Mouse (Mus musculus): ENCODE results near the gene Prlh.

Prlh gene

DNA sequence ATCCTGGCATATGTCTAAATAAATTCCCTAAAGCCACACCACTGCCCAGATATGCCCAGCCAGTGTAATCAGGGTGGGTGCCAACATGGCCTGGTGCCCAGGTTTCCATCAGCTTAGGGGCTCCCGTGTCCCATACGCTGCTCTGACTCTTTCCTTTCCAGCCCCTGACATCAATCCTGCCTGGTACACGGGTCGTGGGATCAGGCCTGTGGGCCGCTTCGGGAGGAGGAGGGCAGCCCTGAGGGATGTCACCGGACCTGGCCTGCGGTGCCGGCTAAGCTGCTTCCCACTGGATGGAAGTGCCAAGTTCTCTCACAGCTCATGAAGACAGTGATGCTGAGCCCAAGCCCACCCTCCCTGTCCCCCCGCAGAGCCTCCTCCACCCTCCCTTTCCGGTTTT lies 780 bp downstream of the Prlh start:
- no peak for DNase-seq (ENCODE audit: low read depth)

DNA sequence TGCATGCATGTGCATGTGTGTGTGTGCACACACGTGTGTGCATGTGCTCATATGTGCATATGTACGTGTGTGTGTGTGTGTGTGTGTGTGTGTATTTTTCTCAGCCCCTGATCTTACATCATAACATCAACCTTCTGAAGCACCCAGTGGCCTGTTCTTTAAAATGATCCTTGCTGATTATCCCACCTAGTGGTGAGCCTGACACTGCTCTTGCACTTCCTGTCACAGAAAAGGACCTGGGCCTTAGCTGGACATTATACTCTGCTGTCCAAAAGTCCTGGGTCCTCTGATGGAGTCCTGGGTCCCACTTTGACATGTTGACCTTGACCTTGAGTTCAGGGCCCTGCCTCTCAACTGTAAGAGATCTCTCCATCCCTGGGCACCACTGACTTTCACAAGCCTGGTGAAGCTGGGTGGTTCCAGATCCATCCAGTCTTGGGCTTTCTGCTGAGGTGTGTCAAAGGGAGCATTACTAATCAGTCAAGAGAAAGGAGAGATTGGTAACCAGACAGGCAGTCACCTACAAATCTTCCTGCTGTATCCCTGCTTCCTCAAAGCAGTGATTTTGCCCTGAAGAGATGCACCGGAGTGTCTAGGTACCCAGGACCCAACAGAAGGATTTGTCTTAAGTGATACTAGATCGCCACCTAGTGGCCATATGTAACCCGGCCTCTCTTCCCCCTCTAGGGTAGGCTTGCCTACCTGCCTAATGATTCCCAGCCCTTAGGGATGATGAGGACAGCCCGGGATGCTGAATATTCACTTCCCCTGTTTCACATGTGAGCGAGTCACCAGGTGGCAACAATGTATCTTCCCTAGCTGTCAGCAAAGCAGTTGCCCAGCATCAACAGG lies 3.6 kb downstream of the Prlh start:
- peak; percentile 71 for DNase-seq (ENCODE audit: low read depth)

DNA sequence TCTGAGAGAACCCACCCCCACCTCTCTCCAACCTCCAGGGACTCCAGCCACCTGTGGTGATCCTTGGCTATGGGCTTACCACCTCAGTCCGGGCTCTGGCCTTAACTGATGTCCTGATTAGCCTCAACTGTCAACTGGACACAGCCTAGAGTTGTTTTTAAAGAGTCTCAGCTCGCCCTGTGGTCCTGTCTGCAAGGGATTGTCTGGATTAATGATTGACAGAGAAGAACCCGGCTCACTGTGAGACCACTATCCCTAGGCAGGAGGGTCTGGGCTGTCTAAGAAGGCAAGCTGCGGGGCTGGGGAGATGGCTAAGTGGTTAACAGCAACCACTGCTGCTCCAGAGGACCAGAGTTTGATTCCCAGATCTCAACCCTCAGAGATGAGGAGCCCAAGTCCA lies 9.6 kb downstream of the Prlh start:
- no peak for DNase-seq (ENCODE audit: low read depth)

DNA sequence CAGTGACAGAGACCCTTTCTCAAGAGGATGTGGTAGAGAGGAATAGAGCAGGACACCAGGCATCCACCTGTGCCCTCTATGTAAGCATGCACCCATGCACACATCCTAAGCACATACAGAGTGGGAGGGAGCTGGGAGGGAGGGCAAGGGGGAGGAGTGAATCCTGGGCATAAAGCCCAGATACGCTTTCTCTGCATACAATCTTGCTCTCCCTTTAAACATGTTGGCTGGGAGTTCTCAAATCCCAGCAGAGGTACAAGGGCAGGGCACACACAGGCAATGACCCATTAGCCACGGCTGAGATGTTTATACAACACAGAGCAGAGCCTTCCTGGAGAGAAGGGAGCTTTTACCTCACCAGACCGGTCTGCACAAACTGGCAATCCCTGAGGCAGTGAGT lies 10.1 kb downstream of the Prlh start:
- DNase-seq (ENCODE audit: low read depth): no peak

DNA sequence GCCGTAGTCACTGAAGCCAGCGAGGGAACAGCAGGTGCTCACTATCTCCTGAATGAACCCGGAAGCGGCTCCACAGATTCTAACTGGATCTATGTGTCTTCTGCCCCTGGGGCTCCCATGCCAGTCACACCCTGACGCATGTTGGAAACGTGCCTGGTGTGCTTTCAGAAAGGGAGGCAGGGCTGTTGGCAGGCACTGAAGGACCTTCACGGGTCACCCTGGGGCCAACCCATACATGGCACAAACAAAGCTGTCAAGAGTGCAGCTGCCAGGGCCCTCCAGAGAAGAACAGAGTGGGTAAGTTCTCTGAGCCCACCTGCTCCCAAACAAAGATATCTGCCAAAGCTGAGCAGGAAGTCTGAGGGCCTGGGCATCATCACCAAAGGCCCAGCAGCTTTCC lies 14.7 kb downstream of the Prlh start:
- DNase-seq (ENCODE audit: low read depth): no peak

DNA sequence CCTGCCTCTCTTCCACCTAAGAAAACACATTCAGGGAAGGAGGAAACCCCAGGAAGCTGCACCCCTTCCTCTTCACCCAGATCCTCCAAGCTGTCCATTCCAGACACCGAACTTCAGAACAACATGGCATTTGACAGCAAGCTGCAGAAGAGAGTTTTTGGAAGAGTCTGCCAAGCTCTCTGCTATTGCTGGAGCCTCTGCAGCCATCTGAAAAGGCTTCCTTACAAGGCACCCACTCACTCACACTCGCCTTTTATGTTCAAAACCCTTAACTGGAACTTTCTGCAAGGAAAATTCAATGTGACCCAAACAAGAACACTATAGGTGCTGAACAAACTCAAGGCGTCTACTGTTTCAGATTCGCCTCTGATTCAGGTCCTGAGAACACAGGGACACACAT lies 15.7 kb downstream of the Prlh start:
- DNase-seq (ENCODE audit: low read depth): no peak

DNA sequence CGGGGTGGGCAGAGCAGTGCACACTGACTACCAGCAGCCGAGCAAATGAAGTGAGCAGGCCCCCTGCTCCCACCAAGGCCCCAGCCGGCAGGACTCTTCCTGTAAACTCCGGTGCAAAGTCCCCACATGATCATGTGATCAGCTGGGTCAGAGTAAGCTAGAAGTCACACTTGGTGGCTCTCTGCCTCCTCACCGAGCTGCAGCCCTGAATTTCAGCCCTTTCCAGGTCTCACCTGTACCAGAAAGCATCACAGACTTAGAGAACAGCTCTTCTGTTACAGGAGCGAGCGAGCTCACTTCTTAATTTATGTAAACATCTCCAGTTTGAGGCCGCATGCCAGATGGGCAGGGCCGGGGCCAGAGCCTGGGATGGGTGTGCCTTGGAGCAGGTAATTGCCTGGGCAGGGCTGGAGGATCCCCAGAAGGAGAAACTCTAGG lies 16.5 kb downstream of the Prlh start, which contains the start of gene Rab17:
Gene Rab17 (minus strand): TSS at position 315 of the 438 bp plus-strand sequence.
- no peak for DNase-seq (ENCODE audit: low read depth)

DNA sequence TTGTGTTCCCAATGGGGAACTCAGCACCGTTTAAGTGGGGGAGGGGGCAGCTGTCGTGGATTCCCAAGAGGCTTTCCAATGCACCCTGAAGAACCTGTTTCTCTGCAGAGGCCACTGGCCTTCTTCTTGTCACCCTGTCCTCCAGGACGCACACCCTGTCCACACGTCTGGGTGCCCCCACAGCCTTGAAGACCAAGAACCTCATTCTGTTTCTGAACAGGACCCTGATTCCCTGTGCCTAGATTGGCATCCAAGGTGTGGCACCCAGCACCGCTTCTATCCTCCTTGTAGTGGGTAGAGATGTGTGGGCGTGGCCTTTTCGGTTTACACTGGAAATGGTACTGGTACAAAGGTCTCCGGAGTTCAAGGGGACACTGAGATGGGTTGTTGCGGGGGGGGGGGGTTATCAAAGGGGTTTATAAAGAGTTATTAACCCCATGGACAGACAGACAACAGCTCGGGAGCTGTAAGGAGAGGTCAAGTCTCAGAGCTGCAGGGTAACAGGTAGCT lies 17.0 kb downstream of the Prlh start:
- no peak for DNase-seq (ENCODE audit: low read depth)

DNA sequence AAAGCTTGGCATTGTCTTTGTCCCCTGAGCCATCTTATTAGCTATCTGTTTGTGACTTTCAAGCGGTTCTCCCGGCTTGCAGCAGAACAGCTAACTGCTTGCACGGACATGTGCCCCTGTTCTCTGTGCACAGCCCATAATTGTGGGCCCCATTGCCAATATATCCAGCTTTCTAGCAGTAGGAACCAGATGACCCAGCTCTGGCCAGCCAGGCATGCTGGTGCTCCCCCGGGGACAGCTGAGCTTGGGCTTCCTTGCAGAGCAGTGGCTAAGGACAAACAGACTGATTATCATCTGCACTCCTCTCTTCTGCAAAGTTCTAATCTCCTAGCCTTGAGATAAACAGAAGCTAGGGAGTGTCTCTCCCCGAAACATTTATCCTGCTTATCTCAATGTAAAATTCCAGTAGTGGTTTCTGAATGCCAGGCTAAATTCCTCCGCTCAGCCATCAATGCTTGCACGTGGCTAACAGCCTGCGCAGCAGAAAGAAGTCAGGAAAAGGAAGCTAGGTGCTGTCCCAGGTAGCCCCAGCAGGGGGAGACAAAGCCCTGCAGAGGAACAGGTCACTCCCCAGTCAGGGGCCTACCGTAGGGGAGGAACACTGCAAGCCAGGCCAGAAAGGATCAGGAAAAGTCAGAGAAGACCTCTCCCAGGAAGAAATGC lies 20.1 kb downstream of the Prlh start:
- DNase-seq (ENCODE audit: low read depth): peak; percentile 81

DNA sequence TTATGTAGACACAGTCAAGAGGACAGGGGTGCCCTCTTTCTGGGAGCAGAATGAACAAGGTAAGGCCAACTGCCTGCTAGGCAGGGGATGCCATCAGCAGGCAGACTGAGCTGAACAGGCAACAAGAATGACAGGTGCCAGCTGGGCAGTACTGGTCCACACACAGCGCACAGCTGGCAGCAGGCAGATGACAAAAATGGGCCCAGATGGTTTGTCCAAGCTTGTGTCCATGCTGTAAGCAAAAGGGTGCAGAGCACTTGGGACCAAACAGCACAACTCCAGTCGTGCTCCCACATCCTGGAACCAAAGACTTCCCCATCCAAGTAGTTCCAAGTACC lies 20.6 kb downstream of the Prlh start:
- no peak for DNase-seq (ENCODE audit: low read depth)

DNA sequence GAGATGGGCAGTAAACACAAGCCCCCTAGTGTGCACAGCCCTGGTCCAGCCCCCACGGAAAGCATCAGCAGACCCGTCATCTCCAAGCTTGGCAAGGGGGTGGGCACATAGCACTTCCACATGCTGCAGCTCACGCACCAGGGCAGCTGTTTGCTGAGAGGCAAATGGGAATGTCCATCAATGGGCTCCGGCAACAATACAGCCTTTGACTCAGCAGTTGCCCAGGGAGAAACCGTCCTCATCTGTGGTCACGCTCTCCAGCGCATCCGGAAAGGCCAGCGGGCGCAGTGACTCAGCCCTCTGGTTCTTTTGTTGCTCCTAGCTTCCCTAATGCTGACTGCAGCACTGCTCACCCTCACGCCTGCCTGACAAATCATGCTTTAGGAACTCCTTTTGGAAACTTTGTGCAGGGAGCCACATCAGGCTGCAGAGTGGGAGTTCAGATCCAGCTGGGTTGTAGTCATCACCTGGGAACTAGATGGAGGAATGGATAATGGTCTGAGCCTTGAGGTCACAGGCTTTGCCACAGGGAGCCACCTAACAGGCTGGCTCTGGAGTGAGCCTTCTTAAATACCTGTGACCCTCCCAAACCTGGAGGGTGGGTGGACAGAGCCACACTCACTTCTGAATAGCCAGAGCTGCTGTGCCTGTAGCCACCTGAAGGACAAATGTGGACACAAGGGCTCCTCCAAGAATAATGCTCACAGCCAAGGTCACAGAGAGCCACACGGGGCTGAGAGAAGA lies 22.2 kb downstream of the Prlh start:
- no peak for DNase-seq (ENCODE audit: low read depth)

DNA sequence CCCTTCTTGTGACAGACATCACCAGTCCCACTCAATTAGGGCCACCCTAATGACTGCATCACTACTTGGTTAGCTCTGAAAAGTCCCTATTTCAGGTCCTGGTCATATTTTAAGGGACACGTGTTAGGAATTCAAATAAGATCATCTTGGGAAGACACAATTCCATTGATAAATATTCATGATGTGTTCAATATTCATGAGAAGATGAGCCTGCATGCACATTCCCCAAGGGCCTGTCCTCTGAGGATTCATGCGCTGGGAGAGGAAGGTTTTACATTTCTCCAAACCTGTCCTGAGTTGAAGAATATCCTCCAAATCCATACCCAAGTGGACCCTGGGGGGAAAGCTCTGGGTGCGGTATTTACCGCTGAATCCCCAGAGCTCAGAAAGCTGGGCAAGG lies 23.1 kb downstream of the Prlh start:
- DNase-seq (ENCODE audit: low read depth): no peak

DNA sequence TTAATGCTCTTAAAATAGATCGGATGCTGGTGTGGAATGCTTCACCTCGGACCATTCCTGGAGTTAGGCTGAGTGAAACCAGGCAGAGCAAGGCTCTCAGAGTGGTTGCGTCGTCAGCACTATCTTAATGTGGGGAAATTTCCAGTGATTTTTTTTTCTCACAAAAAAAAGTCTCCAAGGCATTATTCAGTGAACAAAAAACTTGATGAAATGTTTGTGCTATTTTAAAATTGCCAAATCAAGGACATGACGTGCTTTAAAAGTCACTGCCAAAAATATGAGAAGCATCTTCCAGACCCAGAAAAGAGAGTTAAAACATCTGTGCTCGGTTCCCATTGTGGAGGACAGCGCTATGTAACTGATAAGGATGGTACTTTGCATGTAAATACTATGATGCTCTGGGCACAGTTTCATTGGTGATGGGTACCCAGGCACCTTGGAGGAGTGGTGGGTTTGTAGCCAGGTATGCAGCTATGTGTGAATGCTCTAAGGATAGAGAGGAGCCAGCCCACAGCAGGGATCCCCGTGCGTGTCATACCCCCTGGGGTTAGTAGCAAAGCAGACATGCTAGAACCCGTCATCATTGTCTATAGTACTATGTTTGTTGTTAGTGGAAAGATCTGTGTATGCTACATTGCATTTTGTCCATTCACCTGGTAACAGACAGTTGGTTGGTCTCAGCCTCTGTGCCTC lies 27.9 kb downstream of the Prlh start:
- DNase-seq (ENCODE audit: low read depth): no peak

DNA sequence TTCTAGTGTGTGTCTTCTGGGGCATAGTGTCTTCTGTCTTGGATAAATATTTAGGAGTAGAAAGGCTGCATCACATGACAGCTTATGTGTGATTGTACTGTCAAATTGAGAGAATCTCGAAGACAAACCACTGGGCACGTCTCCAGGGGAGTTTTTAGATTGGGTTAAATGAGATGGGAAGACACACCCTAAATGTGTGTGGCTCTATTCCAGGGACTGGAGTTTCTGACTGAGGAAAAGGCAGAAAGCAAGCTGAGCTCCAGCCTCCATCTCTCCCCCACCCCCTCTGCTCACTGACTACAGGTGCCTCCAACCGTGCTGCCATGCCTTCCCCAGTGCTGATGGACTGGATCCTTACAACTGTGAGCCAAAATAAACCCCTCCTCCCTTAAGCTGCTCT lies 28.4 kb downstream of the Prlh start:
- DNase-seq (ENCODE audit: low read depth): no peak

DNA sequence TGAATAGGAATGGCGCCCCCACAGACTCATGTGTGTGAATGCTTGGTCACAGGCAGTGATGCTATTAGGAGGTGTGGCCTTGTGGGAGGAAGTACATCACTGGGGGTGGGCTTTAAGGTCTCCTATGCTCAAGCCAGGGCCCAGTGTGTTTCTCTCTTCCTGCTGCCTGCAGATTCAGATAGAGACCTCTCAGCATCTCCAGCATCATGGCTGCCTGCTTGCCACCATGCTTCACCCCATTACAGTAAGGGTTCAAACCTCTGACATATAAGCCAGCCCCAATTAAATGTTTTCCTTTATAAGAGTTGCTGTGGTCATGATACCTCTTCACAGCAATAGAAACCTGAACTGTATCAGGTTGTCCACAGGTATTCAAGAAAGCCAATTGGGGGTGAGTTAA lies 43.0 kb downstream of the Prlh start:
- no peak for DNase-seq (ENCODE audit: low read depth)

DNA sequence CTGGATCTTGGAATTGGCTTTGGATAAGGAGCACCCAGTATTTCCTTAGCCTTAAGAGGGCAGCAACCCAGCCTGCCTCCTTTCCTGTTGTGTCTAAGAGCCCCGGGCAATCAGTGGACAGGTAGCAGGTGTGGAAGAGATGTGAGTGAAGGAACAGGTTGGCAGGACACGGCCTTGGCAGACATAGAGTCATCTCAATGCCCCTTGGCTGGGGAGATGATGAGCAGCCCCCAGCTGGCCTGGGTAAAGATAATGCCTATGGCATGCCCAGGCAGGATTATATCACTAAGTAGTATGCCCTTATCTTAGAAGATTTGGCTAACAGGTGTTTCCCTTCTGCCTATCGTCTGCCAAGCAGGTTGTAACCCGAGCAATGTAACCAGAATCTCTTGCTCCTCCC lies 44.2 kb downstream of the Prlh start:
- no peak for DNase-seq (ENCODE audit: low read depth)

DNA sequence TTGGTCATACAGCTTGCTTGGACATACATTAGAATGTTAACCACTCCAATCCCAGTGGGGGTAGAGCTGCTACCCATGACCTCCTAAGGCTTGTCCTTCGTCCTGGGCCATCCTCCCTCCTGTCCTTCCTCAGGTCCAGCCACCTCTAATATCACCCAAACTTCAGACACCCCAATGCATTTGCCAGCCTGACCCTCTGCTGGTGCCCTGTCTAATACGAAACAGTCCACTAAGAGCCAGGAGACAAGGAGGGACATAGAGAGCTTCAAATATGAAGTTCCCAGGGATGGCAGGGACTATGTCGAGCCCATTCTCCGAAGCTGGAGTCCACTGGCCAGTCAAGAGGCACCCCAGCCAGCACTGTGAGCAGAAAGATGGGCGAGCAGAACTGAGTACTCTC lies 44.7 kb downstream of the Prlh start:
- no peak for DNase-seq (ENCODE audit: low read depth)

DNA sequence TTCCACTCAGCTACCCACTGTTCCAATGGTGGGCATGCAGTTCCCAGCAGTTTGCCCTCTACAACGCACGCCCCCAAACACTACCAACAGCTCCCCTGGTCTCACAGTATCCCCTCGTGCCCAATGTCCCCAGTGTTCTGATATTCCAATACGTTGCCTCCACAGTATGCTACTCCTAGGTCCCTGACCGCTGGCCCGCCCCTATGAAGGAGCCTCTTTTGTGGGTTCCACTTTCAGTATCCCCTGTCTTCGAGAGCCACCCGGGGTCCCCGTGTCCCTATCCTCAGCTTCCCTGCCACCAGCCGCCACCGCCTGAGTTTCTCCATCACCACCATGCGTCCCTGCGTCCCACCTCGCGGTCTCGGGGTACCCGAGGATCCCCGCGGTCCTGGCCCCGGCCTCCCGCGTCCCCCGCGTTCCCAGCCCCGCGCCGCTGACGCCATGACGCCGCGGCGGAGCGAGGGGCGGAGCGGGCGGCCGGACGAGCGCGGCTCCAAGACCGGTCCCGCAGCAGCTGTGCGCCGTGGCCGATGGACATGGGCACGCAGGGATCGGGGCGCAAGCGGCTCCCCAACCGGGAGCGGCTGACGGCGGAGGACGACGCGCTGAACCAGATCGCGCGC lies 45.5 kb downstream of the Prlh start, which contains the start of gene Lrrfip1:
Gene Lrrfip1 (plus strand): TSS at position 470 of the 623 bp plus-strand sequence.
- DNase-seq (ENCODE audit: low read depth): no peak

DNA sequence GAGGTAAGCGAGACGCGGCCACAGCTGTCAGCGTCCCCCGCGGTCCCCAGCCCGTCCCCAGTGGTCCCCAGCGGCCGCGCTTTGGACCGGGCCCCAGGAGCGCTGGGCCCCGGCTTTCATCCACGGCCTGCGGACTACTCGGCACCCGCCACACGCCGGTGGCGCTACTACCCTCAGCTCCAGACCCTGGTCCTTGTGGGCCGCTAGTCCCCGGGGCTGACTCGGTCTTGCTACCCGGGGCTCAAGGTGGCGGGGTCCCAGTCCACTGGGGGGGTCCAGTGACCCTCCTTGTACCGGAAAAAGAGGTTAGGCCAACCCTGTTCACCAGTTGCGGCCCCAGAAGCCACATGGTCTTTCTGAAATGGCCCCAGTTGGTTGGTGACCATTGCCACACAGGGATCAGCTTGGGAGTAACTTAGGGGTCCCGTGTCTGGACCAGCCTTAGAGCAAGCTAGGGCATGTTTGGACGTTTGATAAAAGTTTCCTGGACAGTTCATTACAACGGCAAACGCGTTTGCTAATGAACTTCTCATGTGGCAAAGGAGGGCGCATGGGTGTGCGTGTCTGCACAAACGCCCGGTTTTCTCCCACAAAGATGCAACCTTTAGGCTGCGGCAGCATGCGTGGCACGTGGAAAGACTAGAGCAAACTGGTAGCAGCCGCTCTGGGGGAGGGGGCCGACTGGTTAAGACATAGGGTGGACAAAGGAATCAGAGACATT lies 46.1 kb downstream of the Prlh start:
- no peak for DNase-seq (ENCODE audit: low read depth)

DNA sequence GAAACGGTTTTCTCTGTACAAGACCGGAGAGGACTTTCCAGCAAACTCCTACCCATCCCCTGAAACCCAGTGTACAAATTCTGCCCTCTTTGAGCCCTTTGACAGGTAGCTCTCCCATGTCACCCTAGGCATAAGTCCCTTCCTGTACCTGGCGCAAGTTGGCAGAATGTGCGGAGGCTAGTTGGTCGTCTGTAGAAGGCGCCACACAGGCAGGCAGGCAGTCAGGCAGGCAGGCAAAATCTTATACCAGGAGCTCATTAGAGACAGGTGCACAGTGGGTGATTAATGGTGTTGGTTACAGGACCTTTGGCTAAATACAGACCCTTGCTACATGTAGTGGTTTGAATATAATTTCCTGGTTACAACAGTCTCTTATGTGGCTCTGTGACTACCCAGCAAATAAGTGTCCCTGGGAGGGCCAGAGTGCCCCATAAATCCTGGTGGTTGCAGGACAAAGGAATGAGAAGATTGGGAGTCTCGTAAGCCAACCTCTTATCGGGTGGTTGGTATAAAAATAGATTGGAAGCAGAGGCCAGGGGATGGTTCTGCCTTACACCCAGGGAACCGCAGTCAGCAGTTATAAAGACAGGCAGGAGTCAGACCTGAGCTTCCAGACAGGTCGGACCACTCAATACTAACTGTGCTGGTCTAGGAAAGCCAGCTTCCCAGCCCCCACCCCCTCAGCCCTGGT lies 47.1 kb downstream of the Prlh start:
- DNase-seq (ENCODE audit: low read depth): no peak

Measured in naive thymus-derived CD4-positive, alpha-beta T cell, adult 2 months (primary cell).